Mouse (Mus musculus) CH12.LX (cell line): ENCODE results near the gene Nup160. TPM values are rescaled to one million over a fixed set of nuclear protein-coding genes. Genes with fewer than 3 reads are reported as not detected.
A peak's percentile ranks its signal among the peaks of the same experiment; 100 is the strongest.

Experiments used
- DNase-seq: peaks from one replicate; pipeline ENCODE4 v3.0.0-alpha.2; 2013; ENCODE audit errors: extremely low read depth
- H3K27ac ChIP-seq: 2 replicates; pipeline ENCODE4 v1.5.1; 2012; ENCODE audit warnings: low read depth, mild to moderate bottlenecking, control low read depth, moderate library complexity; ENCODE audit not compliant: insufficient read depth
- H3K27me3 ChIP-seq: replicated peaks from 2 replicates; pipeline ENCODE3; 2012; ENCODE audit warnings: inconsistent platforms
- H3K36me3 ChIP-seq, 2 experiments: replicated peaks in 1 of 2; 2 replicates each; pipeline versions ENCODE3 to v1.6.1; 2012; ENCODE audit warnings: inconsistent platforms in 1 of 2, low read length in 1 of 2, mild to moderate bottlenecking in 1 of 2, mixed read lengths in 1 of 2, moderate library complexity in 1 of 2; ENCODE audit not compliant: control insufficient read depth in 1 of 2, insufficient read depth in 1 of 2
- H3K4me1 ChIP-seq, 2 experiments: 2 replicates each; pipeline ENCODE4 v1.6.1; 2012; ENCODE audit warnings: inconsistent platforms in 1 of 2, moderate library complexity in 1 of 2; ENCODE audit not compliant: insufficient read depth in 2 of 2, control insufficient read depth in 1 of 2
- H3K4me2 ChIP-seq: 2 replicates; pipeline ENCODE4 v1.6.1; 2012; ENCODE audit warnings: low read depth, mild to moderate bottlenecking, control low read depth; ENCODE audit not compliant: poor library complexity, insufficient read depth, severe bottlenecking
- H3K4me3 ChIP-seq, 3 experiments: fragments of 150-350 bp in 1 of 3; sonication (generic) in 1 of 3; replicated peaks in 1 of 3; 2 replicates each; pipeline versions ENCODE3 to v1.5.1; 2011 to 2012; ENCODE audit warnings: low read depth in 2 of 3, low read length in 2 of 3, mild to moderate bottlenecking in 2 of 3, moderate library complexity in 2 of 3, control low read depth in 1 of 3, improper control_type of control experiment in 1 of 3, inconsistent platforms in 1 of 3, mixed read lengths in 1 of 3; ENCODE audit not compliant: poor library complexity in 1 of 3
- H3K79me2 ChIP-seq: replicated peaks from 2 replicates; pipeline ENCODE4 v1.6.1; 2012; ENCODE audit warnings: mild to moderate bottlenecking, moderate library complexity; ENCODE audit not compliant: control insufficient read depth, poor library complexity, insufficient read depth, severe bottlenecking; ENCODE audit errors: extremely low read depth
- H3K9ac ChIP-seq: 2 replicates; pipeline ENCODE4 v1.6.1; 2012; ENCODE audit warnings: low read depth, mild to moderate bottlenecking, control low read depth, moderate library complexity; ENCODE audit not compliant: insufficient read depth
- H3K9me3 ChIP-seq: replicated peaks from 2 replicates; pipeline ENCODE3; 2012; ENCODE audit warnings: low read length, inconsistent platforms, mixed read lengths
- CHD1 ChIP-seq: IDR thresholded peaks from 2 replicates; pipeline ENCODE4 v1.6.1; 2012; ENCODE audit warnings: low read depth, low read length, improper control_type of control experiment, inconsistent platforms
- CTCF ChIP-seq, 2 experiments: IDR thresholded peaks in 1 of 2; conservative IDR thresholded peaks in 1 of 2; 2 replicates each; pipeline ENCODE4 v1.5.1; 2011 to 2012; ENCODE audit warnings: low read depth in 2 of 2, low read length in 2 of 2, improper control_type of control experiment in 1 of 2, inconsistent platforms in 1 of 2, mild to moderate bottlenecking in 1 of 2, moderate library complexity in 1 of 2
- IRF4 ChIP-seq: IDR thresholded peaks from 2 replicates; pipeline ENCODE4 v1.6.1; 2014; ENCODE audit warnings: low read depth, mild to moderate bottlenecking, inconsistent platforms, low read length, improper control_type of control experiment
- KAT2A ChIP-seq: IDR thresholded peaks from 2 replicates; pipeline ENCODE4 v1.6.1; 2012; ENCODE audit warnings: low read length, improper control_type of control experiment, inconsistent platforms; ENCODE audit not compliant: insufficient replicate concordance
- MAX ChIP-seq: IDR thresholded peaks from 2 replicates; pipeline ENCODE4 v1.6.1; 2011; ENCODE audit warnings: low read length, improper control_type of control experiment
- MYC ChIP-seq: IDR thresholded peaks from 2 replicates; pipeline ENCODE4 v1.6.1; 2011; ENCODE audit warnings: low read depth, mild to moderate bottlenecking, improper control_type of control experiment, low read length
- NRF1 ChIP-seq: IDR thresholded peaks from 2 replicates; pipeline ENCODE4 v1.6.1; 2014; ENCODE audit warnings: low read depth, mild to moderate bottlenecking, inconsistent platforms, low read length, improper control_type of control experiment, moderate library complexity
- POLR2A ChIP-seq: IDR thresholded peaks from 2 replicates; pipeline ENCODE4 v1.6.1; 2011; ENCODE audit warnings: low read depth, mild to moderate bottlenecking, improper control_type of control experiment, low read length
- POLR2AphosphoS2 ChIP-seq: IDR thresholded peaks from 2 replicates; pipeline ENCODE4 v1.6.1; 2011; ENCODE audit warnings: low read depth, low read length, improper control_type of control experiment
- SIN3A ChIP-seq: IDR thresholded peaks from 2 replicates; pipeline ENCODE4 v1.6.1; 2012; ENCODE audit warnings: low read length, improper control_type of control experiment, inconsistent platforms
- SMC3 ChIP-seq: IDR thresholded peaks from 2 replicates; pipeline ENCODE4 v1.6.1; 2011; ENCODE audit warnings: low read depth, low read length, improper control_type of control experiment
- TBP ChIP-seq: conservative IDR thresholded peaks from 2 replicates; pipeline ENCODE4 v1.6.1; 2011; ENCODE audit warnings: low read depth, low read length, improper control_type of control experiment
- TCF12 ChIP-seq: IDR thresholded peaks from 2 replicates; pipeline ENCODE4 v1.6.1; 2014; ENCODE audit warnings: low read depth, mild to moderate bottlenecking, inconsistent platforms, low read length, improper control_type of control experiment
- UBTF ChIP-seq: IDR thresholded peaks from 2 replicates; pipeline ENCODE4 v1.6.1; 2012; ENCODE audit warnings: low read depth, mild to moderate bottlenecking, inconsistent platforms, low read length, improper control_type of control experiment, moderate library complexity
- USF1 ChIP-seq: IDR thresholded peaks from 2 replicates; pipeline ENCODE4 v1.6.1; 2014; ENCODE audit warnings: low read depth, mild to moderate bottlenecking, inconsistent platforms, low read length, improper control_type of control experiment
- ZC3H11A ChIP-seq: IDR thresholded peaks from 2 replicates; pipeline ENCODE4 v1.6.1; 2012; ENCODE audit warnings: low read depth, mild to moderate bottlenecking, inconsistent platforms, low read length, improper control_type of control experiment
- ZKSCAN1 ChIP-seq: IDR thresholded peaks from 2 replicates; pipeline ENCODE4 v1.6.1; 2012; ENCODE audit warnings: low read depth, inconsistent platforms, low read length, improper control_type of control experiment, borderline replicate concordance
- ZMIZ1 ChIP-seq: IDR thresholded peaks from 2 replicates; pipeline ENCODE4 v1.6.1; 2012; ENCODE audit warnings: low read depth, mild to moderate bottlenecking, inconsistent platforms, low read length, improper control_type of control experiment
- ZNF384 ChIP-seq: IDR thresholded peaks from 2 replicates; pipeline ENCODE4 v1.6.1; 2012; ENCODE audit warnings: low read depth, low read length, improper control_type of control experiment, inconsistent platforms
- dilution Hi-C: fragments of 300-500 bp; cut with MboI; formaldehyde crosslinking; loops from 2 replicates; pipeline ENCODE4 v1.14.3; 2020; ENCODE audit warnings: low sequenced_read_pairs; ENCODE audit not compliant: extremely low pct_unique_long_range_greater_than_20kb, extremely low pct_ligation_motif_present
- in situ Hi-C: fragments of 300-500 bp; cut with MboI; formaldehyde crosslinking; loops from 3 replicates; pipeline ENCODE4 v1.14.3; 2019; ENCODE audit warnings: low sequenced_read_pairs, low pct_ligation_motif_present, low pct_unique_long_range_greater_than_20kb, mixed read lengths
- polyA plus RNA-seq: library from polyadenylated mRNA; unstranded; fragments of >175 nt; gene quantifications from 2 replicates; pipeline ENCODE4 v1.2.1, GENCODE M21; 2012; ENCODE audit warnings: low read depth; ENCODE audit not compliant: insufficient read length
- total RNA-seq, 2 experiments: library from RNA; depleted of rRNA; stranded (reverse); fragments of 300-350 nt in 1 of 2; fragments of >200 nt in 1 of 2; gene quantifications; 2 replicates each; pipeline ENCODE4 v1.2.3; 2012 to 2014

Gene Nup160
- total and polyA plus RNA-seq, 3 experiments = 32.7 to 71.8 (median 59.1) TPM

- no peak for TF ChIP-seq ZKSCAN1
- TF ChIP-seq CHD1 = no peak
- no peak for TF ChIP-seq KAT2A
- peak; percentile 21 for TF ChIP-seq SMC3
- TF ChIP-seq CTCF (conservative IDR thresholded peaks at IDR 0.05 in 1 of 2, IDR thresholded peaks at IDR 0.05 in 1 of 2; ENCODE audit: low read depth in 2 of 2, low read length in 2 of 2) = no peak
- TF ChIP-seq IRF4 = peak; percentile 100
- no peak for TF ChIP-seq MAX
- TF ChIP-seq USF1 = no peak
- TF ChIP-seq NRF1 = no peak
- peak; percentile 93 for TF ChIP-seq TCF12
- no peak for TF ChIP-seq TBP
- TF ChIP-seq ZMIZ1 = no peak; the same call in 1 of the 2 replicates
- TF ChIP-seq POLR2AphosphoS2 = no peak
- TF ChIP-seq ZNF384 = peak; percentile 58
Observed at GRCm38 (mm10) chr2:90649965-90650364, 27.1 kb upstream of the Nup160 start (continued).

DNA sequence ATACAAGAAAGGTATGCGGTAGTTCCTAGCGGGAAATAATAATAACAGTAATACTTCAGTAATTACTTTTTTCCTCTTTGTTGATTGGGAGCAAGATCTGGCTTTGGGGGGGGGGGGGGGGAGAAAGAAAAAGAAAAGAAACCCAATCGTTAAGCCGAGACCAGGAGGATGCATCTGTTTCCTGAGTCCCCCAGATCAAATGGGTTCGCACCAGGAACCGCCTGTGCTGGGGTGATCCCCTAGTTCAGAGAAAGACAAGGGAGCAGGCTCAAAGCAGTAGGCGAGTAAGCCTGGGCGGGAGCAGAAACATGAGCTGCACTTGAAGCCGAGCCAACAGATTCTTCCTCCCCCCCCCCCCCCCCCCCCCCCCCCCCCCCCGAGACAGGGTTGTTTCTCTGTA is 24.9 kb upstream of the Nup160 start:
- H3K27me3 ChIP-seq = no peaks in the 10 kb centered on the region
- peaks cover 23 to 64% of the 10 kb centered on the region in 2 experiments for H3K4me1 ChIP-seq
- H3K36me3 ChIP-seq = no peaks in the 10 kb centered on the region
- no peak overlapping the region for H3K4me2 ChIP-seq
- H3K9ac ChIP-seq = no peak overlapping the region
- no peak for DNase-seq
- no peaks in the 10 kb centered on the region for H3K79me2 ChIP-seq
- dilution Hi-C loops = no loop called here
- in situ Hi-C loops = no loop called here
- no peak overlapping the region for H3K27ac ChIP-seq
- no peak overlapping the region for H3K4me3 ChIP-seq
- no peaks in the 10 kb centered on the region for H3K9me3 ChIP-seq
- TF ChIP-seq ZC3H11A (no peak), SIN3A (no peak), MYC (no peak), SMC3 (no peak), UBTF (no peak), CTCF (conservative IDR thresholded peaks at IDR 0.05 in 1 of 2, IDR thresholded peaks at IDR 0.05 in 1 of 2; ENCODE audit: low read depth in 2 of 2, low read length in 2 of 2) (no peak), POLR2A (no peak)

GRCm38 (mm10) chr2:90652993-90653392 is 24.0 kb upstream of the Nup160 start:
- no peak for DNase-seq
- in situ Hi-C loops = no loop called here
- no peak overlapping the region for H3K27ac ChIP-seq
- TF ChIP-seq SIN3A (no peak), USF1 (peak; percentile 29)
- TF ChIP-seq, all 38 proteins: peak for 1
- Histone ChIP-seq H3K36me3 (no peaks in the 10 kb centered on the region), H3K27me3 (no peaks in the 10 kb centered on the region), H3K79me2 (no peaks in the 10 kb centered on the region), H3K9me3 (no peaks in the 10 kb centered on the region), H3K4me2 (no peak overlapping the region), H3K4me3 (no peak overlapping the region), H3K9ac (no peak overlapping the region), H3K4me1 (peaks cover 23 to 64% of the 10 kb centered on the region in 2 experiments)
- dilution Hi-C loops = no loop called here
